Mouse (Mus musculus) thymus, postnatal 36 days (tissue): ENCODE data around the gene Grik5.
"Not testable (repeated sequence)": the region's sequence is repeated elsewhere in the genome, so short reads cannot be mapped to it uniquely, and the experiment has no call there.

Experiments used
- DNase-seq, 2 experiments: peaks; one replicate each; pipeline ENCODE4 v3.0.0; 2022; ENCODE audit warnings: mixed read lengths in 2 of 2

Gene Grik5

GRCm38 (mm10) chr7:25079496-25080026 lies 7.4 kb upstream of the Grik5 start:
- no peak for DNase-seq

- no peak for DNase-seq
Observed at GRCm38 (mm10) chr7:25077414-25077755, 5.2 kb upstream of the Grik5 start.

- peak; percentile 93 to 98 for DNase-seq
Observed at GRCm38 (mm10) chr7:25076663-25077413, 4.7 kb upstream of the Grik5 start.

GRCm38 (mm10) chr7:25076296-25076662 lies 4.1 kb upstream of the Grik5 start:
- no peak for DNase-seq

- DNase-seq: no peak
Observed at GRCm38 (mm10) chr7:25073924-25074323, 1.8 kb upstream of the Grik5 start.

- DNase-seq: no peak
Observed at GRCm38 (mm10) chr7:25072716-25073390, 707 bp upstream of the Grik5 start.

- no peak for DNase-seq
Observed at GRCm38 (mm10) chr7:25068724-25069123, 3.4 kb downstream of the Grik5 start.

- DNase-seq: no peak
Observed at GRCm38 (mm10) chr7:25067909-25068656, 4.1 kb downstream of the Grik5 start.

- no peak for DNase-seq
Observed at GRCm38 (mm10) chr7:25067338-25067737, 4.8 kb downstream of the Grik5 start.

- no peak for DNase-seq
Observed at GRCm38 (mm10) chr7:25063900-25064299, 8.2 kb downstream of the Grik5 start.

- DNase-seq: no peak
Observed at GRCm38 (mm10) chr7:25063346-25063745, 8.8 kb downstream of the Grik5 start.

- DNase-seq: no peak
Observed at GRCm38 (mm10) chr7:25058836-25059235, 13.3 kb downstream of the Grik5 start.

GRCm38 (mm10) chr7:25058394-25058793 lies 13.8 kb downstream of the Grik5 start:
- no peak for DNase-seq

GRCm38 (mm10) chr7:25057888-25058287 lies 14.3 kb downstream of the Grik5 start:
- no peak for DNase-seq

- no peak for DNase-seq
Observed at GRCm38 (mm10) chr7:25056951-25057350, 15.2 kb downstream of the Grik5 start.

GRCm38 (mm10) chr7:25052587-25052986 lies 19.6 kb downstream of the Grik5 start:
- DNase-seq: no peak

- DNase-seq: no peak
Observed at GRCm38 (mm10) chr7:25049295-25049930, 22.7 kb downstream of the Grik5 start.

- DNase-seq: no peak
Observed at GRCm38 (mm10) chr7:25047363-25047762, 24.8 kb downstream of the Grik5 start.

- not testable (repeated sequence) for DNase-seq
Observed at GRCm38 (mm10) chr7:25044599-25044998, 27.5 kb downstream of the Grik5 start.

- DNase-seq: no peak
Observed at GRCm38 (mm10) chr7:25041921-25042320, 30.2 kb downstream of the Grik5 start.

- peak; percentile 56 to 72 for DNase-seq
Observed at GRCm38 (mm10) chr7:25035916-25036315, 36.2 kb downstream of the Grik5 start.

GRCm38 (mm10) chr7:25034796-25035195 lies 37.4 kb downstream of the Grik5 start:
- no peak for DNase-seq

- DNase-seq: no peak
Observed at GRCm38 (mm10) chr7:25031528-25031927, 40.6 kb downstream of the Grik5 start.
